Mouse (Mus musculus) limb, embryonic 12.5 days (tissue): ENCODE data around the gene Ppef2. TPM values are rescaled to one million over a fixed set of nuclear protein-coding genes. Genes with fewer than 3 reads are reported as not detected.
A peak's percentile ranks its signal among the peaks of the same experiment; 100 is the strongest.

Experiments used
- ATAC-seq: fragments of 200-750 bp; cut with Nextera tagmentation; 2 replicates; pipeline ENCODE4 v1.8.0; 2017; ENCODE audit warnings: low read depth, moderate TSS enrichment; ENCODE audit not compliant: insufficient number of reproducible peaks, insufficient read depth, low FRiP score, low TSS enrichment
- H3K27ac ChIP-seq: fragments of 300-500 bp; sonication (generic); 2 replicates; pipeline ENCODE4 v1.5.1; 2016; ENCODE audit warnings: mild to moderate bottlenecking, moderate library complexity
- H3K27me3 ChIP-seq: fragments of 300-500 bp; sonication (generic); 2 replicates; pipeline ENCODE4 v1.6.1; 2016; ENCODE audit warnings: mild to moderate bottlenecking, moderate library complexity
- H3K36me3 ChIP-seq: fragments of 300-500 bp; sonication (generic); 2 replicates; pipeline ENCODE4 v1.6.1; 2016; ENCODE audit warnings: mild to moderate bottlenecking, moderate library complexity
- H3K4me1 ChIP-seq: fragments of 300-500 bp; sonication (generic); replicated peaks from 2 replicates; pipeline ENCODE4 v1.6.1; 2016
- H3K4me2 ChIP-seq: fragments of 300-500 bp; sonication (generic); 2 replicates; pipeline ENCODE4 v1.6.1; 2016; ENCODE audit warnings: mild to moderate bottlenecking, moderate library complexity
- H3K4me3 ChIP-seq: fragments of 300-500 bp; sonication (generic); replicated peaks from 2 replicates; pipeline ENCODE4 v1.5.1; 2016; ENCODE audit warnings: mild to moderate bottlenecking
- H3K9ac ChIP-seq: fragments of 300-500 bp; sonication (generic); replicated peaks from 2 replicates; pipeline ENCODE4 v1.6.1; 2016; ENCODE audit warnings: mild to moderate bottlenecking, moderate library complexity
- H3K9me3 ChIP-seq: fragments of 300-500 bp; sonication (generic); 2 replicates; pipeline ENCODE4 v1.6.1; 2016; ENCODE audit warnings: mild to moderate bottlenecking, moderate library complexity
- WGBS: fragments of 180-500 bp; shearing (Covaris S2); methylation state at CpG from one replicate; pipeline ENCODE4 v1.1.7; 2016; 5-methylcytosine and 5-hydroxymethylcytosine counted together
- polyA plus RNA-seq: library from polyadenylated mRNA; unstranded; fragments of >200 nt; fragmentation: Nextera tagmentation; extraction: Ambion mirVana; gene quantifications from 2 replicates; pipeline ENCODE4 v1.2.1, GENCODE M21; 2016

The Ppef2 gene
- not detected in 2 replicates for polyA plus RNA-seq

DNA sequence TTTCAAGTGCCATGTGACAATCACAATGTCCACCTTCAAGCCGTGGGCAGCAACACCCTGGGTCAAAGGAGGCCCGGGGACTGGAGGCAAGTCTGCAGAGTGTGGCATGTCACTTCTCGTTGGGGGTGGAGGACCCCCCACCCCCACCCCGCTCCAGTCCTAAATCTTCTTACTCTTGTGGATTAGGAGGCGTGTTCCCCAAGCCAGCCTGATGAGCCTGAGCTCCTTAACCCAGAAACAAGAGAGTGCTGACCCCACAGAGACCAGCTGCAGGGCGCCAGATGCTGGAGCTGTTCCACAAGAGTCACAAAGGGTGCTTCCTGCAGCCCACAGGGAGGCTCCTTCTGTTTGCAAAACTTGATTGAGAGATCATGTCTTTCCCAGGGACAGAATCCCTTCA, at the start of gene Ppef2:
Gene Ppef2 (minus strand): TSS at position 61 of the 400 bp plus-strand sequence.
- Histone ChIP-seq H3K4me1 (peaks cover 16% of the 10 kb centered on the region; the same call in 1 of the 2 replicates), H3K4me2 (no peak within 1 kb of the TSS), H3K9me3 (no peaks in the 10 kb centered on the region), H3K9ac (0 out of 2 replicates have a peak within 1 kb of the TSS, but pooled peaks have one; percentile 23), H3K27ac (no peak within 1 kb of the TSS), H3K4me3 (no peak within 1 kb of the TSS), H3K27me3 (no peaks in the 10 kb centered on the region; the same call in 1 of the 2 replicates), H3K36me3 (no peaks in the 10 kb centered on the region)
- no peak for ATAC-seq
- 11% methylated on average over 6 of the region's 6 CpGs for whole genome bisulfite sequencing

DNA sequence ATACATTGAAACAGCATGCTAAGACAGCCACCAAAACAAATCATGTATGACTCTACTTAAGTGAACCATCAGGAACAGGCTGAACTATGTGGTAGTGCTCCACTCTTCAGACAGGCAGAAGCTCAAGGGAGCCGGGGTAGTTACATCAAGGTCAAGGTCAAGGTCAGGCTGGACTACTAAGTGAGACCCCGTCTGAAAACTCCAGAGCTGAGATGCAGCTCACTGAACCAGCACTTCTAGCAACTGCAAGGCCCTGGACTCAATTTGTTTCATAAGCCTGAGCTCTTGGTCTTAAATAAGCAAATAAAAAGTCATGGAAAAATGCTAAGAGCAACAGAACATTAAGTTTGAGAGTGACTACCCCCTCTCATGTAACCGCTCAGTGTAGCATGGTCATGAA, 48.2 kb upstream of the Ppef2 start:
- Histone ChIP-seq H3K27me3 (no peaks in the 10 kb centered on the region), H3K4me1 (peaks cover 9% of the 10 kb centered on the region), H3K9ac (no peak overlapping the region), H3K4me3 (no peak overlapping the region), H3K36me3 (peaks cover 77% of the 10 kb centered on the region), H3K9me3 (no peaks in the 10 kb centered on the region), H3K4me2 (no peak overlapping the region), H3K27ac (no peak overlapping the region)
- WGBS: 89% methylated on average over 3 of the region's 3 CpGs
- ATAC-seq: no peak

DNA sequence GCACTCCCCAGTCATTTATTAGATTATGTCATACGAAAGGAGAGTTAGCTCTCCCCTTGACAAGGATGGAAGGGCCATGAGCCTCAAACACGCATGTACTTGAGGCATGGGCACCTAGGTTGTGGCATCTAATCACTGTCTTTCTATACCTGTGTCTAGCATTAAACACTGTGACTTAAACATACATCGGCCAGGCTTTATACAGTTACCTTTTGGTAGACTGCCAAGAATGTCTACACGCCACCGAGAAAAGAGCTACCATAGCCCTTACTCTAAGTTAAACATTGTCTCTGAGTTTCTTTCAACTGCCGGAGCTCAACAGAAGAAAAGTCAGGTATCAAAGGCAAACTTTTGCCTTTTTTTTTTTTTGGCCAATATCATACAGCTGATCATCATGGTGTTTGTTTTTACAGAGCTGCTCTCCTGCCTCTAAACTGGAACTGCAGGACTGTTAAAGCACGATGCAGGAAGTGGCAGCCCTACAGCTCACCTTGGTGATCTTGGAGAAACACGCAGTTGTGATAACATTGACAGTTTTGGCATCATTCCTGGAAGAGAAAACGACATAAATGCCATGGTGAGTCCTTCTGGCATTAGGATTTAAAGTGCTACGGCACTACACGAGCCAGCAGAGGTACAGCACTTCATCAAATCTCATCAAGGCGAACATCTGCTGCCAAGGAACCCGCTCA, 46.2 kb upstream of the Ppef2 start:
- H3K27ac ChIP-seq: no peak overlapping the region
- no peak overlapping the region for H3K4me2 ChIP-seq
- peaks cover 94% of the 10 kb centered on the region for H3K36me3 ChIP-seq
- 92% methylated on average over 13 of the region's 13 CpGs for WGBS
- no peaks in the 10 kb centered on the region for H3K9me3 ChIP-seq
- H3K4me1 ChIP-seq: no peaks in the 10 kb centered on the region
- no peaks in the 10 kb centered on the region for H3K27me3 ChIP-seq
- no peak for ATAC-seq
- no peak overlapping the region for H3K9ac ChIP-seq
- H3K4me3 ChIP-seq: no peak overlapping the region

DNA sequence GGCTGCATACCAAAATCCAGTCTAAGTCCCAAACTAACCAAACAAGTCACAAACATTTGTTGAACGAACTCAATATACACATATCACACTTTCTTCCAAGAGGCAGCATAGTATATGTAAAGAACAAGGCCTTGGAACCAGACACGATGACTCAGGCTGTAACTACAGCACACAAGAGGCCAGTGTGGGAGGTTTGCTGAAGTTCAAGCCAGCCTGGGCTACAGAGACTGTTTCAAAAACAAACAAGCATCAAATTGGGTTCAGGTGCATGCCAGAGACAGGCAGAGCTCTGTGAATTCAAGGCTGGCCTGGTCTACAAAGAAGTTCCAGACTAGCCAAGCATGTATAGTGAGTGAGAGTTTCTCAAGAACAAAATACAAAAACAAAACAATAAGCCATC, 38.4 kb upstream of the Ppef2 start:
- ATAC-seq: no peak
- no peak overlapping the region for H3K4me2 ChIP-seq
- peaks cover 96% of the 10 kb centered on the region for H3K36me3 ChIP-seq
- H3K27me3 ChIP-seq: no peaks in the 10 kb centered on the region
- H3K9ac ChIP-seq: no peak overlapping the region
- no peak overlapping the region for H3K4me3 ChIP-seq
- H3K27ac ChIP-seq: no peak overlapping the region
- H3K4me1 ChIP-seq: no peaks in the 10 kb centered on the region
- WGBS: 93% methylated on average over 2 of the region's 2 CpGs
- no peaks in the 10 kb centered on the region for H3K9me3 ChIP-seq

DNA sequence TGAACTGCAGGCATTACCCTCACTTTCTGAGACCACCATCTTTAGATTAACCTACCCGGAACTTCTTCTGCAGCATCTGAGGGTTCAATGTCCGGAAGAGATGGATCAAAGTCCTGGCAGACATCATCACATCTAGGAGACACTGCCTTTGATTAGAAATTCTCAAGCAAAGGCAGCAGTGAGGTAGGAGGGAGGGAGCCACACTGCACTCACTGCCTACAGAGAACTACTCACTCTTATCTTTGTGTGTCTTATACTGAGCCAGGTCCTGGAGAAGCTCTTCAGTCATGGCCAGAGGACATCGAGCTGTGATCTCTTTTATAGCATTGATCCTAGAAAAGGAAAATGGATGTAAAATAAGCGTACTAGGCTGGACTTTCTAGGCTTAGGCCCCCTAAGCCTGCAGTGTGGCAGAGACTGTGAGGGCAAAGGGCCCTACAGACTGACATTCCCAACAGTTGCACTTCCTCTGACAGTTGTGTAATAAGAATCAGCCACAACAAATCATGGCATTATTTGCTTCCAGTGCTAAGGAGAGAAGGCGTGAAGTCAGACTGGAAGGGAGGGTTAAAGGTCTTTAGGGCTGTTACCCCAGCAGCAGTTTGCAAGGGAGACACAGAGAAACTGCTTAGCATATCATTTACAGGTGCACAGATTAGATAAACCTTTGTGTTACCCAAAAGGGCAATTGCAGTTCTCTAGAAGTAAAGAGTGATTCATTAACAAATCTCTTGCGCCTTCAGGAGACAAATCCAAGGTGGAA, 35.8 kb upstream of the Ppef2 start:
- ATAC-seq: no peak
- Histone ChIP-seq H3K9ac (no peak overlapping the region), H3K4me2 (no peak overlapping the region), H3K36me3 (peaks cover 98% of the 10 kb centered on the region), H3K27ac (no peak overlapping the region), H3K4me1 (no peaks in the 10 kb centered on the region), H3K27me3 (no peaks in the 10 kb centered on the region), H3K4me3 (no peak overlapping the region), H3K9me3 (no peaks in the 10 kb centered on the region)
- WGBS: 92% methylated on average over 6 of the region's 6 CpGs

DNA sequence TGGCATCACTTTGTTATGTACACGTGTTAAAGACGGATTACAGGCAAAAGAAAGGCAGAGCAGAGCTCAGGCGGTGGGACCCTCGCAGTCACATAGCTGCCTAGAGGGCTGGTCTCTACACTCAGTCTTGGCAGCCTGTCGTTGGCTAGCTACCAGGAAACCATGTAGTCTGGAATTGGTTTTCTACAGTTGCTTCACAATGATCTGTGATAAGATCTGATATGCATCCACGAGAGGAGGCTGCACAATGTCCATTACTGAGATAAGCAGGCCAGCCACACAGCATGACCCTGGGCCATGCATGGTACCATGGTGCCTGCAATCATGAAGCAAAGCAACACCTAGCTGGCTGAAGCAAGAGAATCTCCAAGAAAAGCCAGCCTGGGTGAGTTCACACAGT, 31.8 kb upstream of the Ppef2 start:
- H3K4me2 ChIP-seq: no peak overlapping the region
- H3K27me3 ChIP-seq: no peaks in the 10 kb centered on the region
- 91% methylated on average over 6 of the region's 6 CpGs for WGBS
- H3K27ac ChIP-seq: no peak overlapping the region
- H3K9ac ChIP-seq: no peak overlapping the region
- no peak overlapping the region for H3K4me3 ChIP-seq
- H3K4me1 ChIP-seq: no peaks in the 10 kb centered on the region
- H3K36me3 ChIP-seq: peaks cover 83% of the 10 kb centered on the region
- no peaks in the 10 kb centered on the region for H3K9me3 ChIP-seq
- ATAC-seq: no peak

DNA sequence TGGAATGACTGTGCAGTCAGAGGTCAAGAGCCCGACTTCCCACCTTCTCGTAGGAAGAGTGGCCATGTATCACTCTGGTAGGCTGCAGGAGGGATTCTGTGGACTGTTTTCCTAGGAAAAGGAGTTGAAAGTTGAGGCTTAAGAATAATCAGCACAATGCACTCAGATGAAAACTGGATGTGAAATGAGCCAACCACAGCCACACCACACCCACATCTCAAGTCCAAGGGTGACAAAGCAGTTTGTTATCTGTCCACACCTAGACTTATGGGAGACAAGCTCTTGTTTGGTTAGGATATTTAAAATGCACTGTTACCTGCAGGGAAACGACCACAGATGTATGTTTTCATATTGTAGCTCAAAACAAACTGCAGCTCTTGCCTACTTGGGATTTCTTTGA, 27.0 kb upstream of the Ppef2 start:
- Histone ChIP-seq H3K4me1 (0 out of 2 replicates have a peak, but pooled peaks cover 6% of the 10 kb centered on the region), H3K27me3 (no peaks in the 10 kb centered on the region), H3K4me2 (no peak overlapping the region), H3K36me3 (peaks cover 37% of the 10 kb centered on the region), H3K4me3 (no peak overlapping the region), H3K9me3 (no peaks in the 10 kb centered on the region), H3K9ac (no peak overlapping the region), H3K27ac (no peak overlapping the region)
- ATAC-seq: no peak
- 79% methylated on average over 3 of the region's 3 CpGs for WGBS

DNA sequence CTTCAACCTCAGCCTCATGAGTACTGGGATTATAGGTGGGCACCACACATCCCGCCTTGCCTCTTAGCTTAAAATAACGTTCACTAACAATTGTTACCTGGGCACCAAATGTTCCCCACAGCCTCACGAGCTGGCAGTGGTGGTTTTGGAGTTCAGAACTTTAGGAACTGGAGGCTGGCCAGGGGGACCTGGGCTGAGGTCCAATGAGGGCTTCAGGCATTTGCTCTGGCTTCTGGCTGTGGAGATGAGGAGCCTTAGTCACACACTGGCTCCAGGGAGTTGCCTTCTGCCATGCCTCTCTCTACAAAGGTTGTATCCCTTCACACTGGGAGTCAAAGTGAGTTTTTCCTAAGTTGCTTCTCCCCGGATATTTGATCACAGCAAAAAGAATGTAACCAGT, 26.5 kb upstream of the Ppef2 start:
- no peak for ATAC-seq
- Histone ChIP-seq H3K9me3 (no peaks in the 10 kb centered on the region), H3K4me3 (no peak overlapping the region), H3K4me2 (no peak overlapping the region), H3K36me3 (peaks cover 32% of the 10 kb centered on the region), H3K27ac (no peak overlapping the region), H3K27me3 (no peaks in the 10 kb centered on the region), H3K9ac (no peak overlapping the region), H3K4me1 (0 out of 2 replicates have a peak, but pooled peaks cover 6% of the 10 kb centered on the region)
- WGBS: 80% methylated on average over 4 of the region's 4 CpGs

DNA sequence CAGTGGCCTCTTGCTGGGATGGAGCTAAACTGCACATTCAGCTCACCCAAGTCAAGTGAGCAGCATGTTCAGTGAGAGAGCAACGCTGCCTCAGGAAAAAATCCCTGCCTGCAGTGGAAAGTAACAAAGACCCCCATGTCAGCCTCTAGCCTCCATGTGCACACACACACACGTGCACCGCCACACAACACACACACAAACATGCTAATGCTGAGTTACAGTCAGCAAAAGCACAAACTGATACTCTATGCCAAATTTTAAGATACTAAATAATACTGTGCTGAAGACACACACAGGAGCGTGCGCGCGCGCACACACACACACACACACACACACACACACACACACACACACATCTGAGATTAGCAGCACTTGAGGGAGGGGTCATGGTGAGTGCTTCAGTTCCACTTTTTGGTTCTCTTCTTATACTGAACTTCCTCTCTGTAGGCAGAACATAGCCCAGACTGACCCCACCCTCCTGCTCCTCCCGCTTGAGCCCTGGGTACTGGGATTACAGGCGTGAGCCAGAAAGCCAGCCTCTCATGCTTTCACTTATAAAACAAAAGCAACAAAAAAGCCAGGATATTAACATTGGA, 23.0 kb upstream of the Ppef2 start:
- no peak for ATAC-seq
- peak overlapping the region; percentile 89; the same call in 1 of the 2 replicates for H3K4me2 ChIP-seq

DNA sequence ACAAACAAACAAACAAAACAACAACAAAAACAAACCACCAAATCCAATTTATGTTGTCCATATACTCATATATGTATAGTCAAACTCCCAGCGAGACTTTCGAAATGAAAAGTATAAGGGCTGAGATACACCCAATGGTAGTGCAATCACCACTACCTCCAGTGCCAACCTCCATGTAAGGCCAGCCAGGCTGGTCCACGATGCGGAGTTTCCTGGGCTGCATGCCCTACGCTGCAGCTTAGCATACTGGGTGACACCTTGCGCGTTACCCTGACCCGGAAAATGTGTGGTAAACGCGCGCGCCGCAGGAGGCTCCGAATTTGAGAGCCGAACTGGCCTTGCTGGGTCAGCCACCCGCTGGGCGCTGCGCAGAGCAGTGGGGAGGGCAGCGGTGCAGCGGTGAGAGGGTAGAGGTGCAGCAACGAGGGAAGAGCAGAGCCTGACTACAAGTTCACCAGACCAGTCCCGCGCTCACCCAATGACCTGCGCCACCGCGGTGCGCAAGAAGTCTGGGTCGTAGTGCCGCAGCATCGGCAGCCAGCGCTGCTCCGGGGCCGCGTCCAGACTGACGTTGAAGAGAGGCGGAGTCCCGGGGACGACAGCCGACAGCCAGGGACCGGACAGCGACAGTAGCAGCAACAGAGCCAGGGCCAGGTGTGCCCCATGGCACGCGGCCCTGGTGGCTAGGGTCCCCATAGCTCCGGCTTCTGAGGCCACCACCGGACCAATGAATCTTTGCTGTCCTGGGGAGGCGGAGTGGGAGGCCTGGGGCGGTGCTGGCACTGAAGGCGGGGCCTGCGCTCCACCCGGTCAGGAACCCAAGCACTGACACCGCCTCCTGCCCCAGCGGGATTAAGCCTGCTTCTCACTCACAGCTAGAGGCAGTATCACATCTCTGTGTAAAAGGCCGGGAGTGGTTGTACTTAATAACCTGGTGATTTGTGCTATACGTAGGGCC, 21.6 kb upstream of the Ppef2 start, which contains the start of gene Naaa:
Gene Naaa (minus strand): TSS at position 734 of the 958 bp plus-strand sequence.
- 3% methylated on average over 54 of the region's 54 CpGs for WGBS
- Histone ChIP-seq H3K27me3 (no peaks in the 10 kb centered on the region), H3K9me3 (no peaks in the 10 kb centered on the region), H3K9ac (peak within 1 kb of the TSS; percentile 66), H3K4me2 (peak within 1 kb of the TSS; percentile 89), H3K27ac (peak within 1 kb of the TSS; percentile 46; the same call in 1 of the 2 replicates), H3K4me3 (peak within 1 kb of the TSS; percentile 64), H3K36me3 (no peaks in the 10 kb centered on the region), H3K4me1 (0 out of 2 replicates have a peak, but pooled peaks cover 6% of the 10 kb centered on the region)
- peak; percentile 86 for ATAC-seq

More for the DNA sequence above, 23.0 kb upstream of the Ppef2 start:
- Histone ChIP-seq H3K4me1 (0 out of 2 replicates have a peak, but pooled peaks cover 6% of the 10 kb centered on the region), H3K9me3 (no peaks in the 10 kb centered on the region), H3K27me3 (no peaks in the 10 kb centered on the region), H3K9ac (no peak overlapping the region), H3K36me3 (no peaks in the 10 kb centered on the region), H3K27ac (no peak overlapping the region), H3K4me3 (no peak overlapping the region)
- WGBS: 85% methylated on average over 10 of the region's 10 CpGs
